Comparison of ENCODE assay signal across 10 mouse cellular contexts in the genomic region with DNA sequence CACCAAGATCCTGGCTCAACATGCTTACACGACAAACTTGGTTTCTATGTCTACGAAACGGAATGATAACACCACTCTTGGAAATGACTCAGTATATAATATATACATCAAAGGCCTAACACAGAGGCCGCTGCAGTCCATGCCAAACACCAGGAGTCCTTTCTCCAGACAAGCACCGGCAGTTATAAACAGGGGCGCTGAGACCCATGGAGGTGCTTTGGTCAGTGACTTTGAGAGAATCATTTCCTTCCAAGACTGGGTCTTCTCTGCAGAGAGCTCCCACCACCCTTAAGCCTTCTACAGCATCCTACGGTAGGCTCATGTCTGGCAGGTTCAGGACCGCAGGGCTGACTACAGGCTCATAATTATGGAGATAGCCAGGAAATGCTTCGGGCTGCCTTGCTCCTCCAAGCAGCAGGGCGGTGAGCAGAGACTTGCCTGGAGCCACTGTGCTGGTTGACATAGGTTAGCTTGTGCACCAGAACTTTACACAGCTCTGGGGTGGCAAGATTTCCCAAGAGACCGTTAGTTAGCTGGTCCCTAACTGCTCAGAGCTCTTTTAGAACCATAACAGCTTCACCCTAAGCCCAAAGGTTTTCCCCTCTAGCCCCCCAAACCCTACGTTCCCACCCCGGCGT.
DNase-seq lines count a peak whose midpoint lies in the region; ATAC-seq and TF ChIP-seq lines count a peak whose summit lies in the region.
"Had no signal": no experiment of that assay in that cellular context is flagged by ENCODE, and none has a peak within 500 bp of the region (broad histone marks: within the 10 kb centered on the region; RNA-seq: fewer than 3 reads in every experiment).

No protein-coding gene starts in this region.

- no peak overlapping the region for H3K9ac ChIP-seq in intestine, embryonic 14.5 days (ENCODE audit: low read length)
- H3K9ac ChIP-seq in intestine, embryonic 15.5 days, result no peak overlapping the region
- no peak overlapping the region for H3K9ac ChIP-seq in forebrain, embryonic 14.5 days (ENCODE audit: low read length)
- no peak overlapping the region for H3K9ac ChIP-seq in hindbrain, embryonic 16.5 days (ENCODE audit: low read depth, low read length)
- no peak overlapping the region for H3K9ac ChIP-seq in midbrain, postnatal 0 days (replicated peaks; ENCODE audit: low read length, poor library complexity, severe bottlenecking)
- no peak overlapping the region for H3K9ac ChIP-seq in kidney, embryonic 15.5 days
- H3K9ac ChIP-seq: liver, postnatal 0 days had no signal

- H3K36me3 ChIP-seq in intestine, embryonic 14.5 days (ENCODE audit: control insufficient read depth, insufficient read depth, low read length), result no peaks in the 10 kb centered on the region
- no peaks in the 10 kb centered on the region for H3K36me3 ChIP-seq in intestine, embryonic 15.5 days
- no peaks in the 10 kb centered on the region for H3K36me3 ChIP-seq in forebrain, embryonic 14.5 days (ENCODE audit: control insufficient read depth, insufficient read depth, low read length)
- no peaks in the 10 kb centered on the region for H3K36me3 ChIP-seq in hindbrain, embryonic 16.5 days (ENCODE audit: control insufficient read depth, insufficient read depth, low read length)
- no peaks in the 10 kb centered on the region for H3K36me3 ChIP-seq in midbrain, postnatal 0 days (ENCODE audit: insufficient read depth, low read length)
- no peaks in the 10 kb centered on the region for H3K36me3 ChIP-seq in kidney, embryonic 15.5 days

- no peak for TF ChIP-seq CTCF in midbrain, postnatal 0 days (IDR thresholded peaks at IDR 0.05)

- no peaks in the 10 kb centered on the region for H3K9me3 ChIP-seq in intestine, embryonic 14.5 days (ENCODE audit: control insufficient read depth, low read length)
- H3K9me3 ChIP-seq in intestine, embryonic 15.5 days, result no peaks in the 10 kb centered on the region
- H3K9me3 ChIP-seq in forebrain, embryonic 14.5 days (replicated peaks; ENCODE audit: control insufficient read depth, low read length), result no peaks in the 10 kb centered on the region
- H3K9me3 ChIP-seq in hindbrain, embryonic 16.5 days (ENCODE audit: control insufficient read depth, low read length), result no peaks in the 10 kb centered on the region
- no peaks in the 10 kb centered on the region for H3K9me3 ChIP-seq in midbrain, postnatal 0 days (ENCODE audit: low read length)
- H3K9me3 ChIP-seq in kidney, embryonic 15.5 days (replicated peaks), result no peaks in the 10 kb centered on the region

- H3K27ac ChIP-seq in intestine, embryonic 14.5 days (ENCODE audit: low read depth), result peak overlapping the region; percentile 68
- no peak overlapping the region for H3K27ac ChIP-seq in intestine, embryonic 15.5 days
- peak overlapping the region; percentile 79 for H3K27ac ChIP-seq in forebrain, embryonic 14.5 days (ENCODE audit: low read depth, low read length)
- H3K27ac ChIP-seq in hindbrain, embryonic 16.5 days (ENCODE audit: low read depth, low read length), result peak overlapping the region; percentile 78
- H3K27ac ChIP-seq in midbrain, postnatal 0 days (ENCODE audit: low read depth, low read length), result peak overlapping the region; percentile 67
- H3K27ac ChIP-seq in kidney, embryonic 15.5 days, result no peak overlapping the region

- no peak for DNase-seq in intestine, embryonic 14.5 days (ENCODE audit: low spot score)
- DNase-seq in forebrain, embryonic 14.5 days (ENCODE audit: low spot score), result no peak
- DNase-seq in midbrain, postnatal 0 days (ENCODE audit: low spot score), result no peak
- no peak for DNase-seq in liver
- no peak for DNase-seq in adrenal gland, adult 8-10 months
- DNase-seq: kidney, adult 9 months; liver, postnatal 0 days had no signal

- no peak overlapping the region for H3K4me3 ChIP-seq in intestine, embryonic 14.5 days (ENCODE audit: low read depth, low read length)
- H3K4me3 ChIP-seq in intestine, embryonic 15.5 days (replicated peaks), result no peak overlapping the region
- H3K4me3 ChIP-seq in forebrain, embryonic 14.5 days (ENCODE audit: low read depth, low read length), result no peak overlapping the region
- no peak overlapping the region for H3K4me3 ChIP-seq in hindbrain, embryonic 16.5 days (ENCODE audit: low read length)
- H3K4me3 ChIP-seq in midbrain, postnatal 0 days (ENCODE audit: low read depth, low read length), result no peak overlapping the region
- no peak overlapping the region for H3K4me3 ChIP-seq in kidney, embryonic 15.5 days (replicated peaks)

- no peak overlapping the region for H3K4me2 ChIP-seq in intestine, embryonic 14.5 days (ENCODE audit: low read length)
- no peak overlapping the region for H3K4me2 ChIP-seq in intestine, embryonic 15.5 days (replicated peaks)
- no peak overlapping the region for H3K4me2 ChIP-seq in forebrain, embryonic 14.5 days (ENCODE audit: low read length)
- no peak overlapping the region for H3K4me2 ChIP-seq in hindbrain, embryonic 16.5 days (ENCODE audit: low read length)
- H3K4me2 ChIP-seq in midbrain, postnatal 0 days (ENCODE audit: low read depth, low read length, poor library complexity, severe bottlenecking), result no peak overlapping the region
- no peak overlapping the region for H3K4me2 ChIP-seq in kidney, embryonic 15.5 days

- no peaks in the 10 kb centered on the region for H3K27me3 ChIP-seq in intestine, embryonic 14.5 days (replicated peaks; ENCODE audit: control insufficient read depth, insufficient read depth, low read length)
- H3K27me3 ChIP-seq in intestine, embryonic 15.5 days (replicated peaks), result no peaks in the 10 kb centered on the region
- H3K27me3 ChIP-seq in forebrain, embryonic 14.5 days (replicated peaks; ENCODE audit: control insufficient read depth, insufficient read depth, low read length), result peaks cover 8% of the 10 kb centered on the region
- 0 out of 2 replicates have a peak, but pooled peaks cover 3% of the 10 kb centered on the region for H3K27me3 ChIP-seq in hindbrain, embryonic 16.5 days (replicated peaks; ENCODE audit: control insufficient read depth, insufficient read depth, low read length)
- H3K27me3 ChIP-seq in midbrain, postnatal 0 days (ENCODE audit: insufficient read depth, low read length), result no peaks in the 10 kb centered on the region
- H3K27me3 ChIP-seq in kidney, embryonic 15.5 days, result 0 out of 2 replicates have a peak, but pooled peaks cover 6% of the 10 kb centered on the region

- 58% methylated on average over 14 of the region's 14 CpGs for WGBS in intestine, embryonic 14.5 days
- WGBS in intestine, embryonic 15.5 days, result 65% methylated on average over 14 of the region's 14 CpGs
- 31% methylated on average over 14 of the region's 14 CpGs for WGBS in forebrain, embryonic 14.5 days
- WGBS in hindbrain, embryonic 16.5 days, result 47% methylated on average over 14 of the region's 14 CpGs
- WGBS in midbrain, postnatal 0 days, result 37% methylated on average over 14 of the region's 14 CpGs
- 76% methylated on average over 14 of the region's 14 CpGs for whole genome bisulfite sequencing in kidney, embryonic 15.5 days

- ATAC-seq in intestine, embryonic 14.5 days (replicated peaks; ENCODE audit: low FRiP score, low TSS enrichment, low read depth), result no peak
- no peak for ATAC-seq in intestine, embryonic 15.5 days
- ATAC-seq in forebrain, embryonic 14.5 days, result peak; percentile 29
- ATAC-seq in hindbrain, embryonic 16.5 days, result peak; percentile 22; the same call in 1 of the 2 replicates
- ATAC-seq in midbrain, postnatal 0 days (ENCODE audit: low FRiP score), result 0 out of 2 replicates have a peak, but pooled peaks have one; percentile 15
- ATAC-seq in kidney, embryonic 15.5 days (replicated peaks; ENCODE audit: low FRiP score), result no peak
- ATAC-seq: liver, postnatal 0 days had no signal

- H3K4me1 ChIP-seq in intestine, embryonic 14.5 days (replicated peaks; ENCODE audit: control insufficient read depth, insufficient read depth, low read length), result peaks cover 17% of the 10 kb centered on the region
- peaks cover 15% of the 10 kb centered on the region for H3K4me1 ChIP-seq in intestine, embryonic 15.5 days (replicated peaks)
- H3K4me1 ChIP-seq in forebrain, embryonic 14.5 days (ENCODE audit: control insufficient read depth, insufficient read depth, low read length), result peaks cover 47% of the 10 kb centered on the region
- peaks cover 45% of the 10 kb centered on the region for H3K4me1 ChIP-seq in hindbrain, embryonic 16.5 days (ENCODE audit: control insufficient read depth, insufficient read depth, low read depth, low read length)
- H3K4me1 ChIP-seq in midbrain, postnatal 0 days (ENCODE audit: insufficient read depth, low read length), result peaks cover 8% of the 10 kb centered on the region; the same call in 1 of the 2 replicates
- H3K4me1 ChIP-seq in kidney, embryonic 15.5 days, result peaks cover 34% of the 10 kb centered on the region

Comparison
In these comparisons a context has a peak if more than half of its experiments do, and no peak if none do; other contexts are left out.
1. H3K27ac ChIP-seq: peak in intestine, embryonic 14.5 days (single experiment), forebrain, embryonic 14.5 days (single experiment), hindbrain, embryonic 16.5 days (single experiment) and midbrain, postnatal 0 days (single experiment); none in intestine, embryonic 15.5 days (single experiment) and kidney, embryonic 15.5 days (single experiment).
2. ATAC-seq: peak in forebrain, embryonic 14.5 days (single experiment), hindbrain, embryonic 16.5 days (single experiment) and midbrain, postnatal 0 days (single experiment); none in intestine, embryonic 14.5 days (single experiment), intestine, embryonic 15.5 days (single experiment) and kidney, embryonic 15.5 days (single experiment).